Mouse (Mus musculus) layer of hippocampus, adult 8-10 months (tissue): ENCODE results near the gene Slc35f2. TPM values are rescaled to one million over a fixed set of nuclear protein-coding genes. Genes with fewer than 3 reads are reported as not detected.

Experiments used
- DNase-seq, 2 experiments: peaks; one replicate each; pipeline ENCODE4 v3.0.0; 2022; ENCODE audit warnings: low spot score in 2 of 2
- total RNA-seq, 4 experiments: library from RNA; stranded (reverse); gene quantifications; 2 replicates each; pipeline ENCODE4 v1.2.4; 2022

Gene Slc35f2
- 1 to 10 TPM; 3.9 to 4.4 (median 4.1) TPM for total RNA-seq

DNA sequence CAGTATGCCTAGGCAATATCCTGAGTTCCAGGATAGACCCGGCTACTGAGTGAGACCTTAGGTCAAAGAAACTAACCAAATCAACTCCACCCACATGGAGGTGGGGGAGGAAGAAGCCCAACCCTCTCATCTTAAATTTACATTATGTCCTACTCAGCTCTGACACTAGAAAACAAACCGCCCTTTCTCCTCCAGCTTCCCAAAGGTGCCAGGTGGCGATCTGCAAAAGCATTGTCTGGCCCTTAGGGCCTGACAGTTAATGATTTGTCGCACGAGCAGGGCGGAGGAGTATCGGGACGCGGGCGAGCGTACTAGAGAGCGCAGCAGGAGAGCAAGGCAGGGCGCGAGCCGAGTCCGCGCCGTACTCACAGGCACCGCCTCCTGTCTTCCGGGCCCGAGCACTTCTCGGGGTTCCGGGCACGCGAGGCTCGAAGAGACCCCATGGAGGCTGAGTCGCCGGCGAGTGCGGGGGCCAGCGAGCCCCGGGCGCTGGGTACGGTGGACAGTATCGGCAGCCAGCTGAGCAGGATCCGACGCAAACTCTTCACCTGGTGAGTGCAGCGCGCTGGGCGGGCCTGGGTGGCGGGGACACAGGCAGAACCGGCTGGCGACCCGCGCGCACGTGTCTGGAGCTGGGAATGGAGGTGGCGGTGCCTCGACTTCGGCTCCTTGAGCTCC lies at the start of gene Slc35f2:
Gene Slc35f2 (plus strand): TSS at position 195 of the 678 bp plus-strand sequence.
- DNase-seq: peak; percentile 8 to 28

GRCm38 (mm10) chr9:53740829-53741404 lies 30.4 kb upstream of the Slc35f2 start:
- DNase-seq: no peak

DNA sequence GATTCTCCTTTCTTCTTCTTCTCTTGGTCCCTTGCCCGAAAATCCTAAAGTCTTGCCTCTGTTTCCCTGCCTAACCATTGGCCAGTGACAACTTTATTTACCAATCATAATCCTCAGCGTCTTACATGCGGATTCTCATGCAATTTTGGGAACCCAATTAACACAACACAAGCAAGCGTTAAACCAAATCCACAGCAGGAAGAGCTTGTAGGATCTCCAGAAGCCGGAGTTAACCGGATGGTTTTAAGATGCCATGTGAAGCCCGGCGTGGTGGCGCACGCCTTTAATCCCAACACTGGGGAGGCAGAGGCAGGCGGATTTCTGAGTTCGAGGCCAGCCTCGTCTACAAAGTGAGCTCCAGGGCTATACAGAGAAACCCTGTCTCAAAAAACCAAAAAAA lies 20.9 kb upstream of the Slc35f2 start:
- DNase-seq: no peak

DNA sequence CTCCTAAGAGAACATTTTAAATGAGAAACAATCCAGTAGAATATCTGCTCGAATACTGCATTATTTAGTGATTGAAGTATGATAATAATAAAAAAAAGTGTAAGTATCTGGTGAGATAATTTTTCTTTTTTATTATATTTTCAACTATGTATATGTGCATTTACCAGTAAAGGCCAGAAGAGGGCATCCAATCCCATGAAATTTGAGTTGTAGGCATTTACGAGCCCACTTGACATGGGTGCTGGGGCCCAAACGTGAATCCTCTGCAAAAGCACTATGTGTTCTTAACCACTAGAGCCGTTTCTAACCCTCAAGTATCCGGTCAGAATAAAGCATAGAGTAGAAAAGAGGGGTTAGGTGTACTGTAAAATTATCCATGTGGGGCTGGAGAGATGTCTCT lies 20.4 kb upstream of the Slc35f2 start:
- DNase-seq: no peak

GRCm38 (mm10) chr9:53754801-53755200 lies 16.5 kb upstream of the Slc35f2 start:
- DNase-seq: no peak

DNA sequence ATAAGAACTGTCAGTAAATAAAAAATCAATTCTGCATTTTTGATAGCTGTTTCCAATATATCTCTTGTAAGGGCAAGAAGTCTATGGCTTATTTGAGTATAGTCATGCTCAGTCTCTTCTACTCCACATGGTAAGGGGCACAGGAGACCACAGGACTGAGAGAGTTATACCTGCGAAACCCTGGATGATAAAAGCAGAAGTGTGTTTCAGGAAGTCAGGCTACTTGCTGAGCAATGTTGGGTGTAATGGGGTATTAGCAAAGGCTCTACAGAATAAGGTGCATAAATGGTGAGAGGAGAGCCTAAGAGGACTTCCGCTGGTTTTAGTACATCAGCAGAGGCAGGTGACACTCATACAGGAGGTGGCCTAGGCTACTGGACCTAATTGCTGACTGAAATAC lies 13.2 kb upstream of the Slc35f2 start:
- no peak for DNase-seq

GRCm38 (mm10) chr9:53764697-53765096 lies 6.6 kb upstream of the Slc35f2 start:
- no peak for DNase-seq

DNA sequence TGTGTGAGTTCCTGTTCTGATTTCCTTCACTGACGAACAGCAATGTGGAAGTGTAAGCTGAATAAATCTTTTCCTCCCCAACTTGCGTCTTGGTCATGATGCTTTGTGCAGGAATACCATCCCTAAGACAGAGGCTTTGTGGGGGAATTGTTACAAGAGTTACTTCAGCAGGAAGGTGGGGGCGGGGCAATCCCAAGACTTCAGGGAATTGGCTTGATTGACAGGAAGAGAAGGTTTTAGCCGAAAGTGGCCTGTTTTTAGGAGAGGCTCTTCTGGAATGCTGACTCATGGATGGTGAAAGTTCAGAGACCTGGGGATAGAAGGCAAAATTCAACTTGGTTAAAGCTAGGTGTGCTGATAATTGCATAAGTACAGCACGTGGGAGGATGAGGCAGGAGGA lies 2.9 kb upstream of the Slc35f2 start:
- DNase-seq: no peak

- DNase-seq: no peak
These were observed 481 bp upstream of the Slc35f2 start for GRCm38 (mm10) chr9:53770771-53771343.

- DNase-seq: no peak
These were observed 803 bp downstream of the Slc35f2 start for GRCm38 (mm10) chr9:53772121-53772561.

DNA sequence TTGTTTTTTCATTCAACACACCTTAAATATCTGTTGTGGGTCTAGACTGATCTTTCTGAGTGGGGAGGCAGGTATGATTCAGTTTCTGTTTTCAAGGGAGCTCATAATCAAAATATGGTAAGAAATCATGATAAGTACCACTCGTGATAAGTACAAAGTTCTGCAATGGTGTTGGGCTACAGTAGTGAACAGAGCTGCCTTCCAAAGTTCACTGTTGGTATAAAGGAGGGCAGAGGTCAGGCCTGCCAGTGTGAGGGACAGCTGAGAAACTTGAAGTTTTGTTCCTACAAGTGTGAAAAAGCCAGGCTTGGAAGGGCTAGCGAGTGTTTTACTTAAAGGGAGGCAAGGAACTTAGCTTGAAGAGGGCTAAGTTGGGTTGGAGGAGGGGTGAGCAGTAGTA lies 4.2 kb downstream of the Slc35f2 start:
- DNase-seq: no peak

DNA sequence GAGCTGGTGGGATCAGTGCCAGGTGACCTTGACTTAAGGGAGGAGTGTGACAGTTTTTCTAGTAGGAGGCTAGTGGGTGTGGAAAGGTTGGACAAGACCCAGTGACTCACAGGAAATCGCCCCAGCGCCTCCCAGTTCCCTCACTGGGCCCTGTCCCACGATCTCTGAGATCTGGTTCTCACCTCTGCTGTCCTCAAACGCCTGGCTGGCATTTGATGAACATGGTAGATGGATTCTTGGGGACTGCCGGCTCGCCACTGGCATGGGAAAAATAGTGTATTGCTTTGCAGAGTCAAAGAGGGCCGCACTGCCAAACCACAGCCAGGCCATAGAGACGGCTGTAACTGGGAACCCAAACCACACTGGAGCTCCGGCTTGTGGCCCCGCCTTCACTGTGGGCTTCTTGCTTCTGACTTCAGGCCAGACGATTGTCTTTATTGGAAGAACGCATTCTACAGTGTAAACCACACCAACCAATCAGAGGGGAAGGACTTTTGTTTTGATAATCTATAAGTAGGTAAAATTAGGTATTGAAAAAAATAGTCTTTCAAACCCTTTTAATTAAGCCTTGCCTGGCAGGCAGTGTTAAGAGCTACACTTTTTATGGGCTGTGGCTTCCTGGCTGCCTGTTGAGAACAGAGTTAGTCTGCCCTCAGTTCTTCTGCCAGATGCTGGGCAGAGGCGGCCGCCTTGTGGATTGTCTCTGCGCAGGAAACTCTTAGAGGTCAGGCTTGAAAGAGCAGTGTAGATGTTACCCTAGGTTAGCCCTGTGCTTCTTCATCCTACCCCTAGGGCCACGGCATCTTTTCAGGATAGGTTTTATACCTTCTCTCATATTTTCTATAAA lies 15.4 kb downstream of the Slc35f2 start:
- DNase-seq: no peak

DNA sequence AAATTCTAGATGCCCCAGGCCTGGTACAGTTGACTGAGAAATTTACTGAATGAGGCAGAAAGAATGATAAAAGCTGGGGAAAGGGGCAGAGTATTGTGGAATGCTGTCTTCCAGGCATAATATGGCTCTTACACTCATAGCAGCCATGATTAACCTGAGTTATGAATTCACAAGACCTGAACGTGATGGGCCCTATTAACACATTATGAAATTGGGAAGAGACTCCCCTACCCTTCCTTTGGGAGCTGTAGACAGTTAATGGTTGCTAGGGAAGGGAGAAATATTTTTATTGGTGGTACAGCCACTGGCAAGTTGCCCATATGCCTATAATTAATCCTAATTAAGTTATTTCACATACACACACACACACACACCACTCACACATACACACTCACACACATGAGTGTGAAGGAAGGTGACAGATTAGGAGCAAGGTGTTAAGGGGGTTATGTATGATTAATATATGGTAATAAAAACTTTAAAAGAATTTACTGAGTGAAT lies 22.5 kb downstream of the Slc35f2 start:
- DNase-seq: no peak

DNA sequence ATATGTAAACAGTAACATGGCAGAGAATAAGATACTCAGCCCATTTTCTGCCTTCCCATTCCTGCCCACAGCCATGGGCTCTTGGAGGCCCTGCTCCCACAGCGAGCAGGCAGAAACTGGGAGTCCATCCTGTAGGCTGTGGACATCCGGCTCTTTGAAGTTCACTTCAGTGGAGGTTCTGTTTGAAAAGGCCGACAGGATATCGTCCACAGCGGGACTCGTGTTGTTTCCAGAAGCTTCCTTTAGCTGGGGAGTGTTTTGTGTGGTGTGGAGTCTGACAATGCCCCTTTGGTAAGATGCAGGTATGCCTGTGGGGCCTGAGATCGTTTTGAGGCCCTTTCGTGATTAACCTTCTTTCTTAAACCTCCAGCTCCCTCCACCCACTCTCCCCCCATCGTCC lies 23.2 kb downstream of the Slc35f2 start:
- no peak for DNase-seq

DNA sequence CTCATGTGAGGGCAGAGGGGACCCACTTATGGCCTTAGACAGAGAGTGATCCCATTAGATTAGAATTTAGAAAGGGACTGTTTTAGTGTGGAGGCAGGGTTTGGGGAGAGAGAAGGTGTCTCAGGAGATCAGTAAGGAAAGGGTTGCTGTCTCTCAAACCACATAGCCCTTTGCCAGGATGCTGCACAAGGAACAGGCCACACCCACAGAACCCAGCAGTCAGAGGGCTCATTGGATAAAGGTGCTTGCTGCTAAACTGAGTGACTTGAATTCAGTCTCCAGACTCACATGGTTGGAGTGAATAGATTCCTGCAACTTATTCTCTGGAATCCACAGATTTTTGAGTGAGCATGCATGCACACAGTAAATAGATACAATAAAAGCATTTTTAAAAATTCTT lies 24.0 kb downstream of the Slc35f2 start:
- no peak for DNase-seq

- DNase-seq: no peak
These were observed 25.0 kb downstream of the Slc35f2 start for GRCm38 (mm10) chr9:53796386-53796785.

- no peak for DNase-seq
These were observed 25.8 kb downstream of the Slc35f2 start for GRCm38 (mm10) chr9:53797141-53797540.

DNA sequence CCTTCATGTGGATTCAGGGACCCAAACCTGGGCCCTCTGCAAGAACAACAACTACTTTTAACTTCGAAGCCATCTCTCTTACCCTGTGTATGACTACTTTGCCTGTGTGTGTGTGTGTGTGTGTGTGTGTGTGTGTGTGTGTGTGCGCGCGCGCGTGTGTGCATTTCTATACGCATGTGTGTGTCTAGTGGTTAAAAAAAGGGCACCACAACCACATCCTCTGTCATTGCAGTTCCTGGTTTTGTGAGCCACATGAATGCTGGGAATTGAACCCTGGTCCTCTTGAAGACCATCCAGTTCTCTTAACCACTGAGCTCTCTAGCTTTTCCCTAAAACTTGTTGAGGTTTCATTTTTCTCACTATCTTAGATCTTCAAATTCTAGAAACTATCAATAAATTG lies 31.6 kb downstream of the Slc35f2 start:
- DNase-seq: no peak

DNA sequence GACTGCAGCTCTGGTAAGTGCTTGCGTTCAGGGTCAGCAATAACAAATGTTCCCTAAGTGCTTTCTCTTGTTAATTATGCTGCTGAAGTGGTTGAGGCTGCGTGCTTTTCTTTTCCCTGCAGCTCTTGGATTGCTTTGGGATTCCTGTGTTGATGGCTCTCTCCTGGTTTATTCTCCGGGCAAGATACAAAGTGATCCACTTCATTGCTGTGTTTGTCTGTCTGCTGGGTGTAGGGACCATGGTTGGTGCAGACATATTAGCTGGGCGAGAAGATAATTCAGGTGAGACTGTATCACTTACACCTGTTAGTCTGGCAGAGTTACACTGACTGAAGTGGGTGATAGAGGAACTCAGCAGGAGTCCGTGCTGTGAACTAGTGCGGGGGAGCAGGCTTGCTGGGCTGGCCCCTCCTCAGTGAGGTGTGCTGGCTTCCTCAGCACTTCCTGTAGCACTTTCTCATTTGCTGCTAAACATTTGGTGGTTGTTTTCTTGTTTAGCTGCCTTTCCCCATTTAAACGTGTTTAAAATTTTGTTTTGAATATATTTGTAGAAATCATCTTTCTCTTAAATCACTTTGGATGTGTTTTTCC lies 35.3 kb downstream of the Slc35f2 start:
- DNase-seq: no peak

- DNase-seq: no peak
These were observed 42.1 kb downstream of the Slc35f2 start for GRCm38 (mm10) chr9:53813418-53813817.

GRCm38 (mm10) chr9:53818760-53819159 lies 47.4 kb downstream of the Slc35f2 start:
- DNase-seq: peak; percentile 12 to 58
